Mouse (Mus musculus): ENCODE results near the gene Cstf3. TPM values are rescaled to one million over a fixed set of nuclear protein-coding genes. Genes with fewer than 3 reads are reported as not detected.

The Cstf3 gene
- polyA plus RNA-seq, 1 experiment = 12.0 TPM

DNA sequence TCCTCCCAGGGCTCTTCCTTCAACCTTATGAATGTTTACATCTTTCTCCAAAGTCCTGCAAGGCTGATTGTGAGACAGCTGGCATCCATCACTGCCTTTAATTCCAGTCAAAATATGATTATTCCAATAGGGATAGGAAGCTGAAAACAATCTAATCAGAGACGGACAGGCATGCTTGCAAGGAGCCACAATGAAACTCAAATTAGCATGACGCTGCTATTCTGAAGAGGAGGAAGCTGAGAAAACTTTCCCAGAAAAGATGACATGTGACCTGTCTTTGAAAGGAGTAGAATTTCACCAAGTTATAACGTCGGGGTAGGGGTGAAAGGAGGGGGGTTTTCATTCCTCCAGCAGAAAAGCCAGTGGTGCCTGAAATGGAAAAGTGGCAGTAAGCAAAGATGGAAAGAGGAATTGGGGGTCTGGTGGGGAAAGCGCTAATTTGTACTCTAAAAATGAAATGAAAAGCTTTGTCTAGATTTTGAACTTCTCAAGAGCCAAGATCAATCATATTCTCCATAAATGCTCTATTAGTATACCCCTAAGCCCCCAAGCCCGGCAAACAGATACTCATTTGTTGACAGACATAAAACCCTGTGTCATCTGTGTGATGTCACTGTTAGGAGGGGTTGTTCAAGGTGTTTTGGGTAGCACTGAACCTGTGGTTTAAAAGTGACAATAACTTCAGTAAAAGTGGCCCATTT lies 120.5 kb downstream of the Cstf3 start:
- H3K36me3 ChIP-seq (ENCODE audit: control insufficient read depth, insufficient read depth) = no peaks in the 10 kb centered on the region
- H3ac ChIP-seq (ENCODE audit: control insufficient read depth, insufficient read length) = no peak overlapping the region
- no peak for TF ChIP-seq POLR2AphosphoS2 (IDR thresholded peaks at IDR 0.05; ENCODE audit: insufficient read length, low read depth)
- TF ChIP-seq USF1 (IDR thresholded peaks at IDR 0.05; ENCODE audit: low read depth) = peak; percentile 23
- no peak for TF ChIP-seq CEBPB (IDR thresholded peaks at IDR 0.05; ENCODE audit: insufficient read depth, poor library complexity, severe bottlenecking)
- H3K4me2 ChIP-seq (ENCODE audit: low read depth) = peak overlapping the region; percentile 80
- H3K4me3 ChIP-seq = peak overlapping the region; percentile 46
- H3K79me2 ChIP-seq (ENCODE audit: control insufficient read depth, insufficient read depth) = no peaks in the 10 kb centered on the region
- H3K27me3 ChIP-seq (ENCODE audit: control insufficient read depth, insufficient read depth, insufficient read length) = no peaks in the 10 kb centered on the region

DNA sequence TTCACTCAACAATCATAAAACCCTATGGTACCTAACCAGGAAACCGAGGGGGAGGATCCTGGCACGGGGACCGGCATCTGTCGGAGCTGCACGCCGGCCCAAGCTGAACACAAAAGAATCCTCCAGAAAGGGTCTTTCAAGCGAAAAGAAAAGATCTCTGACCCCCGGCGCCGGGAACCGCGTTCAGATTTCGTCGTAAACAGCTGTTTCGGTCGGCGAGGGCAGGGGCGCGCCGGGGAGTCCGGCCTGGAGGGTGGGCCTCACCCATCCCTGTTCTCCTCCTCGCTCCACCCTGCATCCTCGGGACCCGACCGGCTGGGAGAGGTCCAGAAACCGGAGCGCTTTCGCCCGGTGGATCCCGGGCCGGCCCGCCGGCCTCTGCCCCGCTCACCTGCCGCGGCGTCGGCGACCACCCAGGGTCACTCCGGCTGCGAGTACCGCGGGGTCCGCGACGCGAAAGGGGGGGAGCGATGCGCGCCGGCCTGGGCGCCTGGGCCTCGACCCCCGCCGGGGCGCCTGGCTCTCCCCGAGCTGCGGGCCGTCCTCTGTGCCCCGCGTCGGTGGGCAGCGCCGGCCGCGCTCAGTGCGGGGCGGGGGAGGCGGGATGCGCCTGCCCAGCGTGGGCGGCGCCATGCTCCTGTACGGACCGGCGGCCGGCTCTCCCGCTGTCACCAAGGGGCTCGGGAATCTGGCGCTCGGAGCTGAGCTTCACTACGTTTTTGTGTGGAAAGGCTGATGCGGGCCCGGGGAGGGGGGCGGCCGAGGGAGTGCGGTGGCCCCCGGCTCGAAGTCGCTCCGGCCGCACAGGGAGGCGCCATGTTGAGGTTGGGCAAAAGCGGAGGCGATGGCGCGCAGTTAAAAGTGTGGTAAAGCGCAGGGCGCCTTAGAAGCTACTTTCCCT lies 121.5 kb downstream of the Cstf3 start, which contains the start of gene Tcp11l1:
Tcp11l1 (minus strand) TSS at position 585 of the 901 bp plus-strand sequence.
- Histone ChIP-seq H3K4me2 (ENCODE audit: low read depth) (peak within 1 kb of the TSS; percentile 80), H3K79me2 (ENCODE audit: control insufficient read depth, insufficient read depth) (no peaks in the 10 kb centered on the region), H3ac (ENCODE audit: control insufficient read depth, insufficient read length) (peak within 1 kb of the TSS; percentile 60), H3K36me3 (ENCODE audit: control insufficient read depth, insufficient read depth) (no peaks in the 10 kb centered on the region), H3K4me3 (peak within 1 kb of the TSS; percentile 46), H3K27me3 (ENCODE audit: control insufficient read depth, insufficient read depth, insufficient read length) (no peaks in the 10 kb centered on the region)
- TF ChIP-seq MAX (IDR thresholded peaks at IDR 0.05; ENCODE audit: low read depth) (no peak), POLR2A (IDR thresholded peaks at IDR 0.05; ENCODE audit: insufficient read length, low read depth) (peak; percentile 57), TCF3 (IDR thresholded peaks at IDR 0.05; ENCODE audit: insufficient read length, low read depth) (no peak), MYOG (IDR thresholded peaks at IDR 0.05; ENCODE audit: control insufficient read depth in 1 of 3, insufficient read depth in 1 of 3, insufficient read length in 2 of 3, low read depth in 2 of 3) (peak in 1 of 3 experiments; percentile 11), TCF12 (IDR thresholded peaks at IDR 0.05; ENCODE audit: insufficient read depth, poor library complexity, severe bottlenecking) (no peak), E2F4 (IDR thresholded peaks at IDR 0.05; ENCODE audit: insufficient read depth) (peak; percentile 38), POLR2AphosphoS2 (IDR thresholded peaks at IDR 0.05; ENCODE audit: insufficient read length, low read depth) (peak; percentile 52)

- Histone ChIP-seq H3K4me2 (ENCODE audit: low read depth) (peak overlapping the region; percentile 80), H3K4me3 (peak overlapping the region; percentile 46), H3ac (ENCODE audit: control insufficient read depth, insufficient read length) (peak overlapping the region; percentile 60), H3K27me3 (ENCODE audit: control insufficient read depth, insufficient read depth, insufficient read length) (no peaks in the 10 kb centered on the region), H3K79me2 (ENCODE audit: control insufficient read depth, insufficient read depth) (no peaks in the 10 kb centered on the region), H3K36me3 (ENCODE audit: control insufficient read depth, insufficient read depth) (no peaks in the 10 kb centered on the region)
- TF ChIP-seq CEBPB (IDR thresholded peaks at IDR 0.05; ENCODE audit: insufficient read depth, poor library complexity, severe bottlenecking) = no peak
- no peak for TF ChIP-seq USF1 (IDR thresholded peaks at IDR 0.05; ENCODE audit: low read depth)
- no peak for TF ChIP-seq SRF (IDR thresholded peaks at IDR 0.05; ENCODE audit: control insufficient read depth, insufficient read length, low read depth)
- TF ChIP-seq REST (IDR thresholded peaks at IDR 0.05; ENCODE audit: insufficient read depth, insufficient read length) = no peak
Measured at GRCm38 (mm10) chr2:104712486-104712809, 122.1 kb downstream of the Cstf3 start.

- Histone ChIP-seq H3K27me3 (ENCODE audit: control insufficient read depth, insufficient read depth, insufficient read length) (no peaks in the 10 kb centered on the region), H3ac (ENCODE audit: control insufficient read depth, insufficient read length) (no peak overlapping the region), H3K4me3 (no peak overlapping the region), H3K36me3 (ENCODE audit: control insufficient read depth, insufficient read depth) (no peaks in the 10 kb centered on the region), H3K79me2 (ENCODE audit: control insufficient read depth, insufficient read depth) (no peaks in the 10 kb centered on the region), H3K4me2 (ENCODE audit: low read depth) (no peak overlapping the region)
- TF ChIP-seq MAX (IDR thresholded peaks at IDR 0.05; ENCODE audit: low read depth) = no peak
- no peak for TF ChIP-seq MYOG (IDR thresholded peaks at IDR 0.05; ENCODE audit: control insufficient read depth in 1 of 3, insufficient read depth in 1 of 3, insufficient read length in 2 of 3, low read depth in 2 of 3)
- no peak for TF ChIP-seq TCF12 (IDR thresholded peaks at IDR 0.05; ENCODE audit: insufficient read depth, poor library complexity, severe bottlenecking)
- TF ChIP-seq POLR2A (IDR thresholded peaks at IDR 0.05; ENCODE audit: insufficient read length, low read depth) = no peak
- no peak for TF ChIP-seq TCF3 (IDR thresholded peaks at IDR 0.05; ENCODE audit: insufficient read length, low read depth)
- TF ChIP-seq REST (IDR thresholded peaks at IDR 0.05; ENCODE audit: insufficient read depth, insufficient read length) = no peak
- no peak for TF ChIP-seq USF1 (IDR thresholded peaks at IDR 0.05; ENCODE audit: low read depth)
- TF ChIP-seq E2F4 (IDR thresholded peaks at IDR 0.05; ENCODE audit: insufficient read depth) = no peak
- TF ChIP-seq CEBPB (IDR thresholded peaks at IDR 0.05; ENCODE audit: insufficient read depth, poor library complexity, severe bottlenecking) = no peak
- TF ChIP-seq MYOD1 (IDR thresholded peaks at IDR 0.05; ENCODE audit: control insufficient read depth in 1 of 3, insufficient read length in 2 of 3, low read depth in 2 of 3) = no peak
- no peak for TF ChIP-seq SRF (IDR thresholded peaks at IDR 0.05; ENCODE audit: control insufficient read depth, insufficient read length, low read depth)
- no peak for TF ChIP-seq POLR2AphosphoS2 (IDR thresholded peaks at IDR 0.05; ENCODE audit: insufficient read length, low read depth)
Measured at GRCm38 (mm10) chr2:104714254-104714691, 124.0 kb downstream of the Cstf3 start.

Other genes starting within 250 kb of the Cstf3 start
- gene D430041D05Rik, start 179.5 kb upstream of the Cstf3 start, polyA plus RNA-seq (2012; fragmentation: generic; extraction: Trizol) = 0.60 TPM
- 14.3 TPM for gene Hipk3, start 96.1 kb upstream of the Cstf3 start, polyA plus RNA-seq (2012; fragmentation: generic; extraction: Trizol)
- 7.8 TPM for gene Tcp11l1, start 121.6 kb downstream of the Cstf3 start, polyA plus RNA-seq (2012; fragmentation: generic; extraction: Trizol)
- not detected for gene Pin1rt1, start 125.9 kb downstream of the Cstf3 start, polyA plus RNA-seq (2012; fragmentation: generic; extraction: Trizol)
- 4.3 TPM for gene Depdc7, start 152.4 kb downstream of the Cstf3 start, polyA plus RNA-seq (2012; fragmentation: generic; extraction: Trizol)
- 4.1 TPM for gene Qser1, start 226.2 kb downstream of the Cstf3 start, polyA plus RNA-seq (2012; fragmentation: generic; extraction: Trizol)